Mouse (Mus musculus) natural killer cell, adult 2 months (primary cell): ENCODE measurements around the gene Rab13.

ENCODE experiments used
- DNase-seq, 2 experiments: peaks; one replicate each; pipeline ENCODE4 v3.0.0; 2022; ENCODE audit warnings: low spot score in 2 of 2

Rab13 gene

GRCm38 (mm10) chr3:90256731-90257530 lies 43.4 kb downstream of the Rab13 start:
- DNase-seq = no peak

GRCm38 (mm10) chr3:90258521-90258920 lies 45.0 kb downstream of the Rab13 start:
- no peak for DNase-seq

GRCm38 (mm10) chr3:90263121-90263771 lies 49.8 kb downstream of the Rab13 start:
- no peak for DNase-seq

GRCm38 (mm10) chr3:90264687-90265033 lies 51.2 kb downstream of the Rab13 start:
- DNase-seq = no peak

- peak; percentile 94 to 96 for DNase-seq
These were observed 51.8 kb downstream of the Rab13 start, which contains the start of gene Dennd4b for GRCm38 (mm10) chr3:90265034-90265931. Gene Dennd4b, plus strand, starts transcription at chr3:90265185.

GRCm38 (mm10) chr3:90265932-90266741 lies 52.6 kb downstream of the Rab13 start:
- DNase-seq = peak; percentile 61 to 69

GRCm38 (mm10) chr3:90266901-90267775 lies 53.6 kb downstream of the Rab13 start:
- DNase-seq = peak in 1 of 2 experiments; percentile 10

- no peak for DNase-seq
These were observed 54.7 kb downstream of the Rab13 start for GRCm38 (mm10) chr3:90268190-90268589.

GRCm38 (mm10) chr3:90268971-90269370 lies 55.5 kb downstream of the Rab13 start:
- no peak for DNase-seq

- no peak for DNase-seq
These were observed 57.3 kb downstream of the Rab13 start for GRCm38 (mm10) chr3:90270784-90271183.

GRCm38 (mm10) chr3:90272170-90272569 lies 58.7 kb downstream of the Rab13 start:
- DNase-seq = no peak

GRCm38 (mm10) chr3:90273855-90274254 lies 60.4 kb downstream of the Rab13 start:
- DNase-seq = no peak

- no peak for DNase-seq
These were observed 61.8 kb downstream of the Rab13 start for GRCm38 (mm10) chr3:90275286-90275685.
